Mouse (Mus musculus): ENCODE measurements around the gene Fgfr2.

- no peak for TF ChIP-seq CTCF (IDR thresholded peaks at IDR 0.05; ENCODE audit: borderline replicate concordance, insufficient read depth, low read length)
- TF ChIP-seq POLR2A (IDR thresholded peaks at IDR 0.05; ENCODE audit: low read depth, low read length), result no peak
Observed at GRCm38 (mm10) chr7:132713483-132714126, 409.5 kb downstream of the Fgfr2 start.
